Mouse (Mus musculus) liver, embryonic 14.5 days (tissue): ENCODE results near the gene Gabarapl2.

Source experiments
- CTCF ChIP-seq: IDR thresholded peaks from 2 replicates; pipeline ENCODE4 v1.5.1; 2016; ENCODE audit warnings: antibody characterized with exemption, low read depth, control low read depth
- EP300 ChIP-seq: IDR thresholded peaks from 2 replicates; pipeline ENCODE4 v1.6.1; 2016; ENCODE audit warnings: antibody characterized with exemption, low read depth

DNA sequence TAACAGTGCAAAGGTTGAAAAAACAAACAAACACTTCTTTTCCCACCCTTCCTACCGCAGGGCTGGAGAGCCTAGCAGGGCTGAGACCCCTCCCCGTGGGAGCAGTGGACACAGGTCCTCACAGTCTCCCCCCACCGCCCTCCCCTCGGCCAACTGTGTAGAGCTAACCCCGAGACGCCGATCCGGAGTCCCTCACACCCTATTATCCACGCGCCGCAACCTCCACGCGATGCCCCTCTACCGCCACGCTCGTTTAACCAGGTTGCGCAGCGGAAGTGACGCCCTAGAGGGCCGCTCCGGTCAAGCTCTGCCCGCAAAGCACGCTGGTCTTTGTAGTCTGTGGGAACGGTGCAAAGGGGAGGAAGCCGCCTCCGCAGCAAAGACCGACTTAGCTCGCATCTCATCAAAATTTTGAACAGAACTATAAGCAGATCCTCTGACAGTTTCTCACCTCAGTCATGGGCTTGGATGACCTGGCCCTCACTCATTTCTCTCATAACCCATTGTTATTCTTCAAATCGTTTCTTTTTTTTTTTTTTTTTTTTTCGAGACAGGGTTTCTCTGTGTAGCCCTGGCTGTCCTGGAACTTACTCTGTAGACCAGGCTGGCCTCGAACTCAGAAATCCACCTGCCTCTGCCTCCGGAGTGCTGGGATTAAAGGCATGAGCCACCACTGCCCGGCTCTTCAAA lies 51.7 kb downstream of the Gabarapl2 start, which contains the start of gene Adat1:
- TF ChIP-seq CTCF (peak; percentile 51), EP300 (no peak)
